Comparison of ENCODE assay signal across 27 mouse cellular contexts in the genomic region with DNA sequence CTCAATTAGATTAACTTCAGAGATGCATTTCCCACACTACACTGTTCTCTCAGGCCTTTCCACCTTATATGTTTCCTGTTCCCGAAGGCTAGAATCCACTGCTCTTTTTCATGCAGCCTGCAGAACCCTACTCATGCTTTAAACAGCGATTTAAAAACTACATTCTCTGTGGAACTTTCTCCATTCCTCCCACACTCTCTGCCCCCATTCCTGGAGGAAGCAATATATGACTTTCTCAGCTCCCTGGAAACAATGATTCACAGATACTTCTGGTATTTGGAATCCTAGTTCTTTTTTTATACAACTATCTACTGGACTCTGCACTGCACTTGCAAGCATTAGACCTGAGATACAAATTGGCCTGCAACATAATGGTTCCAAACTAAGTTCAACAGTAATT. TPM values are rescaled to one million over a fixed set of nuclear protein-coding genes. Genes with fewer than 3 reads are reported as not detected.
DNase-seq lines count a peak whose midpoint lies in the region; ATAC-seq lines count a peak whose summit lies in the region.
"Had no signal": no experiment of that assay in that cellular context is flagged by ENCODE, and none has a peak within 500 bp of the region (broad histone marks: within the 10 kb centered on the region; RNA-seq: fewer than 3 reads in every experiment).

No protein-coding gene starts in this region.

- no peak overlapping the region for H3K4me3 ChIP-seq in heart, embryonic 13.5 days
- H3K4me3 ChIP-seq in heart, embryonic 10.5 days = no peak overlapping the region
- H3K4me3 ChIP-seq: embryonic facial prominence, embryonic 12.5 days; layer of hippocampus, adult 2 months; limb, embryonic 13.5 days; lung, embryonic 15.5 days; midbrain, embryonic 10.5 days; stomach, embryonic 15.5 days had no signal

- H3K9ac ChIP-seq in heart, embryonic 13.5 days = 0 out of 2 replicates have a peak overlapping the region, but pooled peaks have one; percentile 24
- H3K9ac ChIP-seq: embryonic facial prominence, embryonic 12.5 days; limb, embryonic 13.5 days; liver, embryonic 14.5 days; lung, embryonic 15.5 days; stomach, embryonic 15.5 days had no signal

- peaks cover 34% of the 10 kb centered on the region for H3K4me1 ChIP-seq in heart, embryonic 13.5 days
- peaks cover 10% of the 10 kb centered on the region; the same call in 1 of the 2 replicates for H3K4me1 ChIP-seq in heart, embryonic 10.5 days
- H3K4me1 ChIP-seq: embryonic facial prominence, embryonic 12.5 days; limb, embryonic 13.5 days had no signal

- DNase-seq in frontal cortex, postnatal 10 days (ENCODE audit: low spot score in 2 of 2) = no peak
- no peak for DNase-seq in heart, embryonic 10.5 days (ENCODE audit: low spot score)
- peak; percentile 39 for DNase-seq in left cerebral cortex, adult 11 months (ENCODE audit: low spot score)
- DNase-seq in left cerebral cortex, postnatal 4 days = no peak
- peak; percentile 86 for DNase-seq in brain, adult 2 months (ENCODE audit: low read depth, low spot score)
- DNase-seq in lung, postnatal 25 days (ENCODE audit: low spot score) = no peak
- DNase-seq: adrenal gland, postnatal 14 days; cerebellum, adult 11 months; cerebellum, postnatal 10 days; kidney, postnatal 14 days; layer of hippocampus, postnatal 36 days; retina, postnatal 1 day; thymus, adult 2 months had no signal

- H3K36me3 ChIP-seq in heart, embryonic 13.5 days = peaks cover 14% of the 10 kb centered on the region
- peaks cover 16% of the 10 kb centered on the region; the same call in 1 of the 2 replicates for H3K36me3 ChIP-seq in heart, embryonic 10.5 days
- H3K36me3 ChIP-seq: embryonic facial prominence, embryonic 12.5 days; stomach, embryonic 15.5 days had no signal

- peak; percentile 91 for ATAC-seq in frontal cortex, adult (ENCODE audit: low TSS enrichment)
- ATAC-seq in heart, embryonic 13.5 days (ENCODE audit: extremely low read depth, insufficient number of reproducible peaks, low FRiP score, low TSS enrichment) = no peak
- ATAC-seq: forebrain, embryonic 14.5 days; hindbrain, postnatal 0 days; intestine, postnatal 0 days had no signal

- intact Hi-C loops in left cerebral cortex, postnatal 4 days (cut with DNase I) = no loop called here

- no peaks in the 10 kb centered on the region for H3K9me3 ChIP-seq in heart, embryonic 13.5 days
- no peaks in the 10 kb centered on the region for H3K9me3 ChIP-seq in heart, embryonic 10.5 days
- H3K9me3 ChIP-seq: embryonic facial prominence, embryonic 12.5 days; G1E; limb, embryonic 13.5 days; lung, embryonic 15.5 days; midbrain, embryonic 10.5 days; stomach, embryonic 15.5 days had no signal

- H3K27me3 ChIP-seq in heart, embryonic 13.5 days (replicated peaks) = no peaks in the 10 kb centered on the region
- H3K27me3 ChIP-seq in heart, embryonic 10.5 days (ENCODE audit: insufficient read depth, poor library complexity, severe bottlenecking) = no peaks in the 10 kb centered on the region
- H3K27me3 ChIP-seq: embryonic facial prominence, embryonic 12.5 days; limb, embryonic 13.5 days; lung, embryonic 15.5 days; stomach, embryonic 15.5 days had no signal

- H3K4me2 ChIP-seq in heart, embryonic 13.5 days = peak overlapping the region; percentile 27
- H3K4me2 ChIP-seq: embryonic facial prominence, embryonic 12.5 days; limb, embryonic 13.5 days; lung, embryonic 15.5 days; stomach, embryonic 15.5 days had no signal

- 69% methylated on average over 2 of the region's 2 CpGs for WGBS in heart, embryonic 13.5 days
- WGBS in heart, embryonic 10.5 days = 77% methylated on average over 2 of the region's 2 CpGs

- peak overlapping the region; percentile 68 for H3K27ac ChIP-seq in heart, embryonic 13.5 days (replicated peaks)
- H3K27ac ChIP-seq in heart, embryonic 10.5 days = no peak overlapping the region
- H3K27ac ChIP-seq: embryonic facial prominence, embryonic 12.5 days; hindbrain, postnatal 0 days; layer of hippocampus, adult 2 months; limb, embryonic 13.5 days; liver, embryonic 14.5 days; lung, embryonic 15.5 days; macrophage; midbrain, embryonic 10.5 days; stomach, embryonic 15.5 days had no signal

RNA-seq across cellular contexts. Expression of gene Slmap, which starts 11.6 kb away (rescaled TPM):
- 98.1 and 101 TPM in 2 replicates for polyA plus RNA-seq in heart, embryonic 13.5 days (2015; fragmentation: Nextera tagmentation; extraction: Ambion mirVana)
- 45.1 and 83.8 TPM in 2 replicates for polyA plus RNA-seq in heart, embryonic 10.5 days (2016; fragmentation: Nextera tagmentation; extraction: Ambion mirVana)
- total RNA-seq in left cerebral cortex, postnatal 4 days (2021) = 10 to 100 TPM; 60.7 to 67.6 TPM

RNA-seq across cellular contexts. Expression of gene Dennd6a, which starts 50.6 kb away (rescaled TPM):
- 18.4 and 24.1 TPM in 2 replicates for polyA plus RNA-seq in heart, embryonic 13.5 days (2015; fragmentation: Nextera tagmentation; extraction: Ambion mirVana)
- 23.0 and 32.0 TPM in 2 replicates for polyA plus RNA-seq in heart, embryonic 10.5 days (2016; fragmentation: Nextera tagmentation; extraction: Ambion mirVana)
- 10 to 100 TPM; 19.7 to 22.7 TPM for total RNA-seq in left cerebral cortex, postnatal 4 days (2021)

Comparison
In these comparisons a context has a peak if more than half of its experiments do, and no peak if none do; other contexts are left out.
1. DNase-seq: peak in left cerebral cortex, adult 11 months (single experiment) and brain, adult 2 months (single experiment); none in frontal cortex, postnatal 10 days (0 of 2), heart, embryonic 10.5 days (single experiment), left cerebral cortex, postnatal 4 days (single experiment) and lung, postnatal 25 days (single experiment).